Mouse (Mus musculus): ENCODE measurements around the gene Spata2. TPM values are rescaled to one million over a fixed set of nuclear protein-coding genes. Genes with fewer than 3 reads are reported as not detected.

Gene Spata2
- polyA plus RNA-seq, 1 experiment from 2014 or later = 11.7 TPM

DNA sequence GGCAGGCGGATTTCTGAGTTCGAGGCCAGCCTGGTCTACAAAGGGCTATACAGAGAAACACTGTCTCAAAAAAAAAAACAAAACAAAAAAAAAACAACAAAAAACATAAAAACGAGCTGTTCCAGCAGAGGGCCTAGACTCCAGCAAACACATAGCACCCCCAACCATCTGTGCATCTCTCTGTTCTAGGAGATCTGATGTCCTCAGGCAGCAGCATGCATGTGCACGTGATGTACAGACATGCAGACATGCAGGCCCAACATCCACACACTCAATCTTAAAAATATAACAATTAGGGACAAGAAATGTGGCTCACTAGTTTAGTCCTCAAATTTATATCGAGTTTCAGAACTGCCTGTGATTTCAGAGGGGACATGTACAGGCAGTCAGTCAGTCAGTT lies 56.3 kb downstream of the Spata2 start:
- H3K9me3 ChIP-seq (ENCODE audit: control insufficient read depth, low read length) = no peaks in the 10 kb centered on the region
- no peak overlapping the region for H3K4me2 ChIP-seq (ENCODE audit: low read length)
- no peak overlapping the region for H3K9ac ChIP-seq (ENCODE audit: low read length)
- no peak overlapping the region for H3K27ac ChIP-seq (replicated peaks in 1 of 2; ENCODE audit: control insufficient read depth in 1 of 2, insufficient read depth in 1 of 2, low read depth in 2 of 2, low read length in 2 of 2)
- 92% methylated on average over 5 of the region's 5 CpGs for WGBS
- peaks cover 79% of the 10 kb centered on the region for H3K36me3 ChIP-seq (ENCODE audit: control insufficient read depth, insufficient read depth, low read length)
- H3K27me3 ChIP-seq (ENCODE audit: control insufficient read depth, insufficient read depth, low read length) = no peaks in the 10 kb centered on the region
- H3K4me3 ChIP-seq (ENCODE audit: control insufficient read depth in 1 of 2, insufficient read depth in 1 of 2, low read depth in 1 of 2, low read length in 2 of 2) = no peak overlapping the region
- no peaks in the 10 kb centered on the region for H3K4me1 ChIP-seq (ENCODE audit: control insufficient read depth in 2 of 2, insufficient read depth in 2 of 2, low read length in 2 of 2)
- ATAC-seq (ENCODE audit: insufficient number of reproducible peaks, insufficient read depth, low FRiP score, low read depth) = no peak

DNA sequence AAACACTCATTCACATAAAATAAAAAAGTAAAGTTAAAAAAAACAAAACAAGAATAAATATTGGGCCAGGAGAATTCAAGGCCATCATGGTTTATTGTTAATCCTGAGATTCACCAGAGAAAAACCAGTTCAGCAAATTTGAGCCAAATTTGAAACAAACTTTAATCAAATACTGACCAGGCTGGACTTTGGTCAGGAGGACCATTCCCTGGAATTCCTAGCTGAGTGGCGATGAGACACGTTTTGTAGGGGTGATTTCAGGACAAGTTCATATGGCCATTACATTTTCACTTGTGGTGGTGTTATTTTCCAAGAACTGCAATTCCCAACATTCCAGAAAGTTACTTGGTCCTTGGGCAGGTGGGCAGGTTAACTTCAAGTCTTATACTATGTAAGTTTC lies 57.1 kb downstream of the Spata2 start:
- Histone ChIP-seq H3K4me1 (ENCODE audit: control insufficient read depth in 2 of 2, insufficient read depth in 2 of 2, low read length in 2 of 2) (no peaks in the 10 kb centered on the region), H3K36me3 (ENCODE audit: control insufficient read depth, insufficient read depth, low read length) (peaks cover 75% of the 10 kb centered on the region), H3K27ac (replicated peaks in 1 of 2; ENCODE audit: control insufficient read depth in 1 of 2, insufficient read depth in 1 of 2, low read depth in 2 of 2, low read length in 2 of 2) (no peak overlapping the region), H3K9ac (ENCODE audit: low read length) (no peak overlapping the region), H3K27me3 (ENCODE audit: control insufficient read depth, insufficient read depth, low read length) (no peaks in the 10 kb centered on the region), H3K4me2 (ENCODE audit: low read length) (no peak overlapping the region), H3K4me3 (ENCODE audit: control insufficient read depth in 1 of 2, insufficient read depth in 1 of 2, low read depth in 1 of 2, low read length in 2 of 2) (no peak overlapping the region), H3K9me3 (ENCODE audit: control insufficient read depth, low read length) (no peaks in the 10 kb centered on the region)
- ATAC-seq (ENCODE audit: insufficient number of reproducible peaks, insufficient read depth, low FRiP score, low read depth) = no peak
- WGBS = 86% methylated on average over 2 of the region's 2 CpGs

DNA sequence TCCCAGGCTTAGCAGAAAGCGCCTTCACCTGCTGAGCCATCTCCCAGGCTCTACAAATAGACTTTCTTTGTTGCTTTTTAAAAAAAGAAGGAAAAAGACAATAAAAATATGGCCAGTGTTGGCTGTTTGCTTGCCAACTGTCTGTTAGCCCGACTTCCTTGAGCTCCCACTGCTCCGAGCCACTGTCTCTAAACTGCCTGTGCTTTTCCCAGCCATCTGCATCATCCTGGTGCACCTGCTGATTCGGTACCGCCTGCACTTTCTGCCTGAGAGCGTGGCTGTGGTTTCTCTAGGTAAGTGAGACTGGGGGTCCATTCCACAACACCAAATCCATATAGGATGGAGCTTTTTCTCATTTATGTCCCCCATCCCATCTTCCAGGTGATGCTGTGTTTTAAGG lies 58.1 kb downstream of the Spata2 start:
- Histone ChIP-seq H3K4me1 (ENCODE audit: control insufficient read depth in 2 of 2, insufficient read depth in 2 of 2, low read length in 2 of 2) (no peaks in the 10 kb centered on the region), H3K4me2 (ENCODE audit: low read length) (no peak overlapping the region), H3K27ac (replicated peaks in 1 of 2; ENCODE audit: control insufficient read depth in 1 of 2, insufficient read depth in 1 of 2, low read depth in 2 of 2, low read length in 2 of 2) (no peak overlapping the region), H3K27me3 (ENCODE audit: control insufficient read depth, insufficient read depth, low read length) (no peaks in the 10 kb centered on the region), H3K9me3 (ENCODE audit: control insufficient read depth, low read length) (no peaks in the 10 kb centered on the region), H3K4me3 (ENCODE audit: control insufficient read depth in 1 of 2, insufficient read depth in 1 of 2, low read depth in 1 of 2, low read length in 2 of 2) (no peak overlapping the region), H3K9ac (ENCODE audit: low read length) (no peak overlapping the region), H3K36me3 (ENCODE audit: control insufficient read depth, insufficient read depth, low read length) (peaks cover 79% of the 10 kb centered on the region)
- 93% methylated on average over 6 of the region's 6 CpGs for WGBS
- no peak for ATAC-seq (ENCODE audit: insufficient number of reproducible peaks, insufficient read depth, low FRiP score, low read depth)

DNA sequence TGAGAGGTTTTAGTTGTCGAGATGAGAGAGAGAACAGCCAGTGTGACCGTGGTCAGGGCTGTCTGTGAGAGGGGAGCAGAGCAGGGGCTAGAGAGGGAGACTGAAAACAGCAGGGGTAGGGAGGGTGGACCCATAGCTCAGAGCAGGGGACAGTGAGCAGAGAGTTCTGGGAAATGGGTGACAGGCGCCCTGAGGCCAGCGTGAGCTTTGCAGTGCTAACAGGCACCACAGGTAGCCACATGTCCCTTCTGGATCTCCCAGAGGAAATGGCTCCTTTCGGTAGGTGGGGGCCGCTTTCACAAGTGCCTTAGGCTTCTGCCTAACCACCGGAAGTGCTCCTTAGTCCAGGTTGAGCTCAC lies 61.3 kb downstream of the Spata2 start:
- H3K4me1 ChIP-seq (ENCODE audit: control insufficient read depth in 2 of 2, insufficient read depth in 2 of 2, low read length in 2 of 2) = no peaks in the 10 kb centered on the region
- H3K4me3 ChIP-seq (ENCODE audit: control insufficient read depth in 1 of 2, insufficient read depth in 1 of 2, low read depth in 1 of 2, low read length in 2 of 2) = no peak overlapping the region
- H3K36me3 ChIP-seq (ENCODE audit: control insufficient read depth, insufficient read depth, low read length) = peaks cover 82% of the 10 kb centered on the region
- no peak overlapping the region for H3K27ac ChIP-seq (replicated peaks in 1 of 2; ENCODE audit: control insufficient read depth in 1 of 2, insufficient read depth in 1 of 2, low read depth in 2 of 2, low read length in 2 of 2)
- no peaks in the 10 kb centered on the region for H3K27me3 ChIP-seq (ENCODE audit: control insufficient read depth, insufficient read depth, low read length)
- 67% methylated on average over 7 of the region's 7 CpGs for WGBS
- no peaks in the 10 kb centered on the region for H3K9me3 ChIP-seq (ENCODE audit: control insufficient read depth, low read length)
- no peak overlapping the region for H3K9ac ChIP-seq (ENCODE audit: low read length)
- no peak for ATAC-seq (ENCODE audit: insufficient number of reproducible peaks, insufficient read depth, low FRiP score, low read depth)
- no peak overlapping the region for H3K4me2 ChIP-seq (ENCODE audit: low read length)

Other genes with a start within 250 kb of the Spata2 start
- 21.0 and 24.2 TPM in 2 replicates for gene B4galt5, start 143.7 kb downstream of the Spata2 start, polyA plus RNA-seq (2014; fragmentation: Nextera tagmentation; extraction: Ambion mirVana)
- gene Slc9a8, start 71.2 kb downstream of the Spata2 start, polyA plus RNA-seq (2014; fragmentation: Nextera tagmentation; extraction: Ambion mirVana) = 19.3 and 21.1 TPM in 2 replicates
- 67.1 and 68.5 TPM in 2 replicates for gene Rnf114, start 242 bp downstream of the Spata2 start, polyA plus RNA-seq (2014; fragmentation: Nextera tagmentation; extraction: Ambion mirVana)
- gene Snai1, start 45.3 kb upstream of the Spata2 start, polyA plus RNA-seq (2014; fragmentation: Nextera tagmentation; extraction: Ambion mirVana) = 11.8 and 12.5 TPM in 2 replicates
- 166 and 175 TPM in 2 replicates for gene Ube2v1, start 139.2 kb upstream of the Spata2 start, polyA plus RNA-seq (2014; fragmentation: Nextera tagmentation; extraction: Ambion mirVana)
- gene Gm20431, start 168.6 kb upstream of the Spata2 start, polyA plus RNA-seq (2014; fragmentation: Nextera tagmentation; extraction: Ambion mirVana) = 0.19 and 5.2 TPM in 2 replicates
- gene Cebpb, start 196.0 kb upstream of the Spata2 start, polyA plus RNA-seq (2014; fragmentation: Nextera tagmentation; extraction: Ambion mirVana) = 14.2 and 17.0 TPM in 2 replicates
- gene Tmem189, start 196.9 kb upstream of the Spata2 start, polyA plus RNA-seq (2014; fragmentation: Nextera tagmentation; extraction: Ambion mirVana) = 40.6 and 40.9 TPM in 2 replicates